Mouse (Mus musculus) heart, embryonic 16.5 days (tissue): Measurements from ENCODE around the gene Cdipt. TPM values are rescaled to one million over a fixed set of nuclear protein-coding genes. Genes with fewer than 3 reads are reported as not detected.

Source experiments
- ATAC-seq: fragments of 200-750 bp; cut with Nextera tagmentation; replicated peaks from 2 replicates; pipeline ENCODE4 v1.8.0; 2017; ENCODE audit warnings: moderate number of reproducible peaks; ENCODE audit not compliant: insufficient read depth, low FRiP score; ENCODE audit errors: extremely low read depth
- H3K27ac ChIP-seq: fragments of 300-500 bp; sonication (generic); 2 replicates; pipeline ENCODE4 v1.5.1; 2014; ENCODE audit warnings: mild to moderate bottlenecking, low read length, control low read depth, moderate library complexity
- H3K27me3 ChIP-seq: fragments of 300-500 bp; sonication (generic); 2 replicates; pipeline ENCODE4 v1.6.1; 2014; ENCODE audit warnings: low read length, mixed read lengths; ENCODE audit not compliant: control insufficient read depth, insufficient read depth
- H3K36me3 ChIP-seq: fragments of 300-500 bp; sonication (generic); 2 replicates; pipeline ENCODE4 v1.6.1; 2014; ENCODE audit not compliant: control insufficient read depth, insufficient read depth
- H3K4me1 ChIP-seq: fragments of 300-500 bp; sonication (generic); 2 replicates; pipeline ENCODE4 v1.6.1; 2014; ENCODE audit warnings: low read length, mixed read lengths; ENCODE audit not compliant: control insufficient read depth, insufficient read depth
- H3K4me2 ChIP-seq: fragments of 300-500 bp; sonication (generic); 2 replicates; pipeline ENCODE4 v1.6.1; 2014; ENCODE audit warnings: low read depth, mild to moderate bottlenecking, control low read depth, low read length
- H3K4me3 ChIP-seq: fragments of 300-500 bp; sonication (generic); 2 replicates; pipeline ENCODE4 v1.5.1; 2014; ENCODE audit warnings: mild to moderate bottlenecking, control low read depth, low read length
- H3K9ac ChIP-seq: fragments of 300-500 bp; sonication (generic); 2 replicates; pipeline ENCODE4 v1.6.1; 2014; ENCODE audit warnings: low read length, control low read depth
- H3K9me3 ChIP-seq: fragments of 300-500 bp; sonication (generic); replicated peaks from 2 replicates; pipeline ENCODE4 v1.6.1; 2016; ENCODE audit warnings: low read length; ENCODE audit not compliant: control insufficient read depth
- WGBS: fragments of 180-500 bp; shearing (Covaris S2); extraction: QIAGEN DNeasy Blood & Tissue Kit; methylation state at CpG from one replicate; pipeline ENCODE4 v1.1.7; 2014; 5-methylcytosine and 5-hydroxymethylcytosine counted together
- polyA plus RNA-seq: library from polyadenylated mRNA; unstranded; fragments of >200 nt; fragmentation: Nextera tagmentation; extraction: Ambion mirVana; gene quantifications from 2 replicates; pipeline ENCODE4 v1.2.1, GENCODE M21; 2015

Gene Cdipt
- polyA plus RNA-seq, 1 experiment from 2014 or later = 85.1 TPM

DNA sequence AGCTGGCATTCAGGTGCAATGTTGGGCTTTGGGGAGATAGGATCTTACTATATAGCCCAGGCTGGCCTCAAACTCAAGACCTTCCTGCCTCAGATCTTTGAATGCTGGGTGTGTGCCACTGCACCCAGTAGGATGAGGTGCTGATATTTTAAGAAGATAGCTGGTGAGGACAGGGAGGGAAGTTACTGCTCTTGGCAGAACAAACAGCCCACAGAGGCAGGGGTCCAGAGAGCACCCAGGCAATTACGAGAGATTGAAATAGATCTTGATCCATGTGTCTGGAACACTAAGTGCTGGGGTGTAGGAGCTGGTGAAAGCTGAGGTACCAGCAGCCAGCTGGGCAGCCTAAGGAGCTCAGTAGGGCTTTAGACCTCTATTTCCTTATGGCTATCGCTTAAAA, 5.9 kb downstream of the Cdipt start:
- Histone ChIP-seq H3K9me3 (no peaks in the 10 kb centered on the region), H3K4me3 (no peak overlapping the region), H3K27ac (no peak overlapping the region), H3K9ac (no peak overlapping the region), H3K36me3 (peaks cover 27% of the 10 kb centered on the region), H3K27me3 (no peaks in the 10 kb centered on the region), H3K4me1 (peaks cover 7% of the 10 kb centered on the region), H3K4me2 (no peak overlapping the region)
- WGBS = 83% methylated on average over 2 of the region's 2 CpGs
- no peak for ATAC-seq

DNA sequence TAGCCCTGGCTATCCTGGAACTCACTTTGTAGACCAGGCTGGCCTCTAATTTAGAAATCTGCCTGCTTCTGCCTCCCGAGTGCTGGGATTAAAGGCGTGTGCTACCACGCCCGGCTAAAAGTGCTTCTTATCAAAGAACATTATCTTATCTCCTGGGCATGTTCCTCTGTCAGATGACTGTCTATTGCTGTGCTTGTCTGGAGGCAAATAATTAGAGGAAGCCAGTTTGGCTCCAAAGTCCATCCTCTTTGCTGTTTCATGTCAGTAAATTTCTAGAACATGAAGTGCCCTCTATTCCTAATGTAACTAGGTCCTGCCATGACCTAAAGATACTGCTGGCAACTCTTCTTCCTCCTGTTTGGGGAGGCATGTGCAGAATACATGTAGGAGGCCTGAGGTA, 6.3 kb downstream of the Cdipt start:
- 63% methylated on average over 4 of the region's 4 CpGs for WGBS
- no peaks in the 10 kb centered on the region for H3K9me3 ChIP-seq
- no peaks in the 10 kb centered on the region for H3K27me3 ChIP-seq
- H3K9ac ChIP-seq = no peak overlapping the region
- H3K4me2 ChIP-seq = no peak overlapping the region
- no peak for ATAC-seq
- H3K4me3 ChIP-seq = no peak overlapping the region
- no peak overlapping the region for H3K27ac ChIP-seq
- H3K4me1 ChIP-seq = peaks cover 5% of the 10 kb centered on the region
- H3K36me3 ChIP-seq = peaks cover 27% of the 10 kb centered on the region

DNA sequence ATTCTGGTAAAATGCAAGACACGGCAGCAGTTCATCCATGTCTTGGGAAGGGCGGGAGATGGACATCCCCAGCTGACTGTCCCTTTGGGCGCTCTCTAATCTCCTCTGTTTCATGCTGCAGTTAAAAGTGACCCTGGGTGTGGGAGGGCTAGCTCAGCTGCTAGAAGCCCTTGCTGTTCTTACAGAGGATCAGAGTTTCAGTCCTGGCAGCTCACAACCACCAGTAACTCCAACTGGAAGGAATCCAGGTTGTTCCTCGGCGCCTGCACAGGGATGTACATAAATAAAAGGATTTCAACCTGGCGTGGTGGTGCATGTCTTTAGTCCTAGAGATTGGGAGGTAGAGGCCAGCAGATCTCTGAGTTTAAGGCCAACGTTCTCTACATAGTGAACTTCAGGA, 7.4 kb downstream of the Cdipt start:
- H3K9me3 ChIP-seq = no peaks in the 10 kb centered on the region
- no peak for ATAC-seq

DNA sequence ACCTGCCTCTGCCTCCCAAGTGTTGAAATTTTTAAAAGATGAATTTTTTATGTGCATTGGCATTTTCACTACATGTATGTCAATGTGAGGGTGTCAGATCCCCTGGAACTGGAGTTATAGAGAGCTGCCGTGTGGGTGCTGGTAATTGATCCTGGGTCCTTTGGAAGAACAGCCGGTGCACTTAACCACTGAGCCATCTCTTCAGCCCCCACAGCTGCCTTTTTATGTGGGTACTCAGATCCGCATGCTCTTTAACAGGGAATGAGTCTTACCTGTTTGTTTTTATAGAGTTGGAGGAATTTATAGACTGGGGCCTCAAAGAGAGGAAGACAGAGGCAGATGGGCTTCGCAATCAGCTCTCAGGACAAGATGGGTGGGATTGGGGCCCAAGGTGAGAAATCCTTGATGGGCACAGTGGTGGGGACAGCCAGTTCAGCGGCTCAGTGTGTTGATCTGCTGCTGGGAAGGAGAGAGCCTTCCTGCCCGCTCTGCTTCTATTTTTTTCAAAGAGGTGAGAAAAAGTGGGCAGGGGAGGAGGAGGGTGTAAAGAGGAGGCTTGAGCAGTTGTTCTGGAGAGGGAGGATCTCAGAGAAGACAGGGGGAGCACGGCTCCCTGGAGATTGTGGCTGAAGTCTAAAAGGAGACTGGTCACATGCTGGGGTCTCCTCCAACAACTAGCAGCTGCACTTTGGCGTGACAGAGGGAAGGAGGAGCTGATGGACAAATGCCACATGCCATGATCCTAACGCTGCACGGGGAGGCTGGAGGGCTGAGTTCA, 9.1 kb downstream of the Cdipt start:
- Histone ChIP-seq H3K9ac (no peak overlapping the region), H3K36me3 (peaks cover 9% of the 10 kb centered on the region)
- WGBS = 36% methylated on average over 10 of the region's 10 CpGs

More for the DNA sequence above, 7.4 kb downstream of the Cdipt start:
- H3K4me3 ChIP-seq = no peak overlapping the region
- no peaks in the 10 kb centered on the region for H3K27me3 ChIP-seq
- H3K4me1 ChIP-seq = no peaks in the 10 kb centered on the region; the same call in 1 of the 2 replicates
- 78% methylated on average over 7 of the region's 7 CpGs for WGBS
- H3K36me3 ChIP-seq = peaks cover 24% of the 10 kb centered on the region
- H3K9ac ChIP-seq = no peak overlapping the region
- H3K4me2 ChIP-seq = no peak overlapping the region
- no peak overlapping the region for H3K27ac ChIP-seq

DNA sequence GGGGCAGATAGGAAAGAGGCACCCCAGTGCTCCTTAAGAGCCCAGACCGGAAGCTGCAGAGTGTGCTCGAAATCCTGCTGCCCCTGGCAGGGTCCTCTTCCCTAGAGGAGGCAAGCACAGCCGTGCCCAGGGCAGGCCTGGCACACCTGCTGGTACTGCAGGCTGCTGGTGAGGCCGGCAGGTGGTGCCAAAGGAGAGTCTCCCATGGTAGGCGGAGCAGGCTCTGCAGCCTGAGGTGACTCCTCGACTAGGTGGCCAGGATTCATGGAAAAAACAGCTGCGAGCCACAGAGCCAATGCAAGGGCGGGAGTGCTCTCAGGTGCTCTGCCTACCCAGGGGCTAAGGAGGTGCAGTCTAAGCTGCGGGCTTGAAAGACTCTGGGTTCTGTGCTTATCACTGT, 10.6 kb downstream of the Cdipt start:
- Histone ChIP-seq H3K4me2 (no peak overlapping the region), H3K4me1 (no peaks in the 10 kb centered on the region; the same call in 1 of the 2 replicates), H3K4me3 (no peak overlapping the region), H3K9me3 (no peaks in the 10 kb centered on the region), H3K27me3 (no peaks in the 10 kb centered on the region), H3K9ac (no peak overlapping the region), H3K27ac (no peak overlapping the region), H3K36me3 (no peaks in the 10 kb centered on the region)
- whole genome bisulfite sequencing = 42% methylated on average over 9 of the region's 9 CpGs
- ATAC-seq = no peak

More for the DNA sequence above, 9.1 kb downstream of the Cdipt start:
- Histone ChIP-seq H3K27me3 (no peaks in the 10 kb centered on the region), H3K9me3 (no peaks in the 10 kb centered on the region), H3K4me1 (no peaks in the 10 kb centered on the region; the same call in 1 of the 2 replicates), H3K4me2 (no peak overlapping the region), H3K27ac (no peak overlapping the region), H3K4me3 (no peak overlapping the region)
- no peak for ATAC-seq

DNA sequence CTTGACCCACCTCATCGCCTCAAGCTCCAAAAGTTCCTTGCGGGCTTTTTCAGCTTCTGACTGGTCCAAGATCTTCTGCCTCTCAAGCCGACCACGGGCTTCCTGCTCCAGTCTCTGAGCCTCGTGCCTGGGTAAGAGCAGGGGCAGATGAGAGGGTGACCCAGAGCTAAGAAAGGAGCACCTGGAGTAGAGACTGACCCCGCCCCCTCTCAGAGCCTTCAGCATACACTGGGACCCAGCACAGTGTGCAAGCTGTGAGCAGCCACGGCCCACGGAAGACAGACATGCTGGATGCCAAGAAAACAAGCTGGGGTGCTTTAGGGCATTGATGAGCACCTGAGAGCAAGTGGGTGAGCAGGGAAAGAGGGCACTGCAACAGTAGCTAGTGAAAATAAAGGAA, 13.1 kb downstream of the Cdipt start:
- Histone ChIP-seq H3K4me2 (no peak overlapping the region), H3K4me1 (no peaks in the 10 kb centered on the region; the same call in 1 of the 2 replicates), H3K27me3 (no peaks in the 10 kb centered on the region), H3K27ac (no peak overlapping the region), H3K4me3 (no peak overlapping the region), H3K36me3 (no peaks in the 10 kb centered on the region), H3K9me3 (no peaks in the 10 kb centered on the region), H3K9ac (no peak overlapping the region)
- no peak for ATAC-seq
- WGBS = 71% methylated on average over 8 of the region's 8 CpGs

DNA sequence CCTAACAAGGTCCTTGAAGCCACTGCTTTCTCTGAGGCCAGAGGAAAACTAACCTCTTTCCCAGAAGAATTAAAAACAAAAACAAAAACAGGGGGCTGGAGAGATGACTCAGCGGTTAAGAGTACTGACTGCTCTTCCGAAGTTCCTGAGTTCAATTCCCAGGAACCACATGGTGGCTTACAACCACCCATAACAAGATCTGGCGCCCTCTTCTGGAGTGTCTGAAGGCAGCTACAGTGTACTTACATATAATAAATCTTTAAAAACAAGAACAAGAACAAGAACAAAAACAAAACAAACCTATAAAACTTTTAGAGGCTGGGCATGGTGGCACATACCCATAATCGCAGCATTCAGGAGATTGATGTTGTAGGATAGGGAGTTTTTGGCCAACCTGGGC, 20.7 kb downstream of the Cdipt start:
- H3K27me3 ChIP-seq = no peaks in the 10 kb centered on the region
- ATAC-seq = no peak

DNA sequence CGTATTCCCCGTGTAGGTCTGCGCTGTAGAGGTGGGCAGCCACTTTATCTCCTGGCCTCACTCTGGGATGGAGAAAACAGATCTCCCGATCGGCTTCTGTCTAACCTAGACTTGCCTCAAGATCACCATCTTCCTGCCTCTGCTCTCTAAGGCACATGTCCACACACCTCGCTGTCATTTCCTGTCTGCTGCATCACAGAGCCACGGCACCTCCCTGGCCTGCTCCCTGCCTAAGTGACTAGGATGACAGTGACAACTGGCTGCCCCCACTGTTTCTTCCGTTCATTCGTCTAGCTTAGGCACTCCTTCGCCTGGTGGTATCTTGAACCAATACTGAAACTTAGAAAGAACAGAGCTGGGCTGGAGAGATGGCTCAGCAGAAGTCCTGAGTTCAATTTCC, 23.9 kb downstream of the Cdipt start:
- WGBS = 70% methylated on average over 10 of the region's 10 CpGs
- H3K9ac ChIP-seq = no peak overlapping the region
- H3K27me3 ChIP-seq = no peaks in the 10 kb centered on the region
- H3K9me3 ChIP-seq = 0 out of 2 replicates have a peak, but pooled peaks cover 3% of the 10 kb centered on the region
- no peak overlapping the region for H3K4me3 ChIP-seq
- no peak for ATAC-seq
- peaks cover 17% of the 10 kb centered on the region for H3K36me3 ChIP-seq
- no peak overlapping the region for H3K4me2 ChIP-seq
- no peak overlapping the region for H3K27ac ChIP-seq
- H3K4me1 ChIP-seq = no peaks in the 10 kb centered on the region

More for the DNA sequence above, 20.7 kb downstream of the Cdipt start:
- Histone ChIP-seq H3K9me3 (0 out of 2 replicates have a peak, but pooled peaks cover 3% of the 10 kb centered on the region), H3K9ac (no peak overlapping the region), H3K36me3 (peaks cover 17% of the 10 kb centered on the region), H3K27ac (no peak overlapping the region), H3K4me3 (no peak overlapping the region), H3K4me2 (no peak overlapping the region), H3K4me1 (no peaks in the 10 kb centered on the region)
- 79% methylated on average over 4 of the region's 4 CpGs for WGBS

DNA sequence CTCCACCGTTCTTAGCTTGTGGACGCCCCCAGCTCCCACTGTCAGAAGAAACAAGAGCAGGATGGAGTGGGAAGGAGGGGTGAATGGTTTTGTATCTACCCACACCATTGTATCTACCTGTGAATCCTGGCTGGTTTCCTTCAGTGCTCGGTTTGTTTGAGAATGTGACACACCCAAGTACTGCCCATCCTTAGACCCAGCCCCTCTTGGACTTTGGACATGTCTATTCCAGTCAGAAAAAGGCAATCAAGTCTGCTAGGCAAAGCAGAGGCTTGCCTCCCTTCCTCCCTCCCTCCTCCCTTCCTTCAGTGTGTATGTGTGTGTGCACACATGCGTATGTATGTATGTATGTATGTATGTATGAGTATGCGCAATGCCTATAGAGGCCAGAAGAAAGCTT, 27.9 kb downstream of the Cdipt start:
- ATAC-seq = no peak
- Histone ChIP-seq H3K36me3 (no peaks in the 10 kb centered on the region), H3K4me2 (no peak overlapping the region), H3K9ac (no peak overlapping the region), H3K4me1 (peaks cover 10% of the 10 kb centered on the region; the same call in 1 of the 2 replicates), H3K9me3 (no peaks in the 10 kb centered on the region), H3K27ac (no peak overlapping the region), H3K27me3 (no peaks in the 10 kb centered on the region), H3K4me3 (no peak overlapping the region)
- WGBS = 89% methylated on average over 5 of the region's 5 CpGs
